Mouse (Mus musculus) cerebellum, adult 2 months (tissue): ENCODE results near the gene Klc1.

Experiments
- CTCF ChIP-seq: fragments of 200-500 bp; IDR thresholded peaks from 2 replicates; pipeline ENCODE4 v1.5.1; 2011; ENCODE audit warnings: low read depth, mild to moderate bottlenecking, control low read depth, low read length, moderate library complexity, borderline replicate concordance; ENCODE audit not compliant: insufficient read depth
- POLR2A ChIP-seq: fragments of 200-500 bp; IDR thresholded peaks from 2 replicates; pipeline ENCODE4 v1.6.1; 2011; ENCODE audit warnings: low read length, control low read depth, borderline replicate concordance; ENCODE audit not compliant: insufficient read depth

GRCm38 (mm10) chr12:111724638-111725337 is 33.9 kb upstream of the Klc1 start:
- TF ChIP-seq CTCF, result no peak
- TF ChIP-seq POLR2A, result no peak
